In genomic region chr2:167942926-167943633, GRCm38 (mm10) we compare ENCODE assay signal across 8 mouse cellular contexts. TPM values are rescaled to one million over a fixed set of nuclear protein-coding genes. Genes with fewer than 3 reads are reported as not detected.
DNase-seq lines count a peak whose midpoint lies in the region; ATAC-seq lines count a peak whose summit lies in the region.

No protein-coding gene starts in this region.

- H3K9ac ChIP-seq in kidney, embryonic 16.5 days (replicated peaks; ENCODE audit: low read length): peak overlapping the region; percentile 2; the same call in 1 of the 2 replicates
- peak overlapping the region; percentile 41 for H3K9ac ChIP-seq in heart, embryonic 13.5 days
- H3K9ac ChIP-seq in midbrain, embryonic 16.5 days (ENCODE audit: low read depth, low read length): 0 out of 2 replicates have a peak overlapping the region, but pooled peaks have one; percentile 28

- H3K4me1 ChIP-seq in kidney, embryonic 16.5 days (ENCODE audit: insufficient read depth, low read length): peaks cover 50% of the 10 kb centered on the region
- H3K4me1 ChIP-seq in brown adipose tissue, adult 24 weeks (ENCODE audit: control insufficient read depth, insufficient read depth, insufficient read length, low read length): peaks cover 45% of the 10 kb centered on the region
- peaks cover 95% of the 10 kb centered on the region for H3K4me1 ChIP-seq in heart, embryonic 13.5 days
- peaks cover 73% of the 10 kb centered on the region for H3K4me1 ChIP-seq in limb, embryonic 10.5 days
- H3K4me1 ChIP-seq in midbrain, embryonic 16.5 days (ENCODE audit: control insufficient read depth, insufficient read depth, low read length): peaks cover 51% of the 10 kb centered on the region

- H3K27me3 ChIP-seq in kidney, embryonic 16.5 days (ENCODE audit: insufficient read depth, low read length): no peaks in the 10 kb centered on the region
- H3K27me3 ChIP-seq in heart, embryonic 13.5 days (replicated peaks): no peaks in the 10 kb centered on the region
- no peaks in the 10 kb centered on the region for H3K27me3 ChIP-seq in limb, embryonic 10.5 days (ENCODE audit: low read depth, poor library complexity, severe bottlenecking)
- no peaks in the 10 kb centered on the region for H3K27me3 ChIP-seq in midbrain, embryonic 16.5 days (ENCODE audit: control insufficient read depth, insufficient read depth, low read depth, low read length)

- DNase-seq in kidney, adult 8-10 months: no peak
- DNase-seq in limb, embryonic 10.5 days (ENCODE audit: low spot score): no peak
- peak; percentile 77 for DNase-seq in thymus, postnatal 25 days
- DNase-seq in retina, postnatal 1 day: no peak

- no peak for ATAC-seq in kidney, embryonic 16.5 days (ENCODE audit: low FRiP score, low TSS enrichment)
- no peak for ATAC-seq in heart, embryonic 13.5 days (ENCODE audit: extremely low read depth, insufficient number of reproducible peaks, low FRiP score, low TSS enrichment)
- ATAC-seq in midbrain, embryonic 16.5 days: no peak

- no peaks in the 10 kb centered on the region for H3K9me3 ChIP-seq in kidney, embryonic 16.5 days (ENCODE audit: low read length)
- H3K9me3 ChIP-seq in heart, embryonic 13.5 days: no peaks in the 10 kb centered on the region
- no peaks in the 10 kb centered on the region for H3K9me3 ChIP-seq in limb, embryonic 10.5 days (replicated peaks)
- H3K9me3 ChIP-seq in midbrain, embryonic 16.5 days (replicated peaks; ENCODE audit: control insufficient read depth, low read length, poor library complexity, severe bottlenecking): no peaks in the 10 kb centered on the region

- no peaks in the 10 kb centered on the region for H3K36me3 ChIP-seq in kidney, embryonic 16.5 days (ENCODE audit: insufficient read depth, low read length)
- H3K36me3 ChIP-seq in heart, embryonic 13.5 days: no peaks in the 10 kb centered on the region
- 0 out of 2 replicates have a peak, but pooled peaks cover 2% of the 10 kb centered on the region for H3K36me3 ChIP-seq in limb, embryonic 10.5 days
- H3K36me3 ChIP-seq in midbrain, embryonic 16.5 days (ENCODE audit: control insufficient read depth, insufficient read depth, low read length): no peaks in the 10 kb centered on the region

- H3K4me2 ChIP-seq in kidney, embryonic 16.5 days (replicated peaks; ENCODE audit: low read depth, low read length): peak overlapping the region; percentile 16; the same call in 1 of the 2 replicates
- H3K4me2 ChIP-seq in heart, embryonic 13.5 days: peak overlapping the region; percentile 50
- H3K4me2 ChIP-seq in midbrain, embryonic 16.5 days (ENCODE audit: low read length): no peak overlapping the region

- WGBS in kidney, embryonic 16.5 days: 42% methylated on average over 12 of the region's 12 CpGs
- 45% methylated on average over 12 of the region's 12 CpGs for WGBS in heart, embryonic 13.5 days
- WGBS in limb, embryonic 10.5 days: 79% methylated on average over 12 of the region's 12 CpGs
- 75% methylated on average over 12 of the region's 12 CpGs for WGBS in midbrain, embryonic 16.5 days

- peak overlapping the region; percentile 44 for H3K27ac ChIP-seq in kidney, embryonic 16.5 days (ENCODE audit: low read length)
- H3K27ac ChIP-seq in brown adipose tissue, adult 24 weeks (replicated peaks; ENCODE audit: low read depth, low read length): peak overlapping the region; percentile 59
- peak overlapping the region; percentile 86 for H3K27ac ChIP-seq in heart, embryonic 13.5 days (replicated peaks)
- 0 out of 2 replicates have a peak overlapping the region, but pooled peaks have one; percentile 23 for H3K27ac ChIP-seq in limb, embryonic 10.5 days
- H3K27ac ChIP-seq in midbrain, embryonic 16.5 days (ENCODE audit: low read length): peak overlapping the region; percentile 43; the same call in 1 of the 2 replicates

- no peak overlapping the region for H3K4me3 ChIP-seq in kidney, embryonic 16.5 days (ENCODE audit: low read length)
- peak overlapping the region; percentile 25; the same call in 1 of the 2 replicates for H3K4me3 ChIP-seq in brown adipose tissue, adult 24 weeks (ENCODE audit: insufficient read depth, low read depth, low read length)
- no peak overlapping the region for H3K4me3 ChIP-seq in heart, embryonic 13.5 days
- H3K4me3 ChIP-seq in limb, embryonic 10.5 days: no peak overlapping the region
- no peak overlapping the region for H3K4me3 ChIP-seq in midbrain, embryonic 16.5 days (ENCODE audit: low read depth, low read length)

RNA-seq across cellular contexts. Expression of gene Ptpn1, which starts 11.2 kb away (rescaled TPM):
- polyA plus RNA-seq in kidney, embryonic 16.5 days (2015; fragmentation: Nextera tagmentation; extraction: Ambion mirVana): 56.7 and 60.0 TPM in 2 replicates
- polyA plus RNA-seq in brown adipose tissue, adult 24 weeks (2012; ENCODE audit: insufficient read depth, insufficient read length, missing spikeins): 7.6 and 16.2 TPM in 2 replicates
- 42.1 and 47.2 TPM in 2 replicates for polyA plus RNA-seq in heart, embryonic 13.5 days (2015; fragmentation: Nextera tagmentation; extraction: Ambion mirVana)
- 56.4 and 62.2 TPM in 2 replicates for polyA plus RNA-seq in limb, embryonic 10.5 days (2016; fragmentation: Nextera tagmentation; extraction: Ambion mirVana)
- polyA plus RNA-seq in midbrain, embryonic 16.5 days (2015; fragmentation: Nextera tagmentation; extraction: Ambion mirVana): 79.8 and 86.0 TPM in 2 replicates

Comparison
In these comparisons a context has a peak if more than half of its experiments do, and no peak if none do; other contexts are left out.
1. H3K27ac ChIP-seq: peak in every context shown above with its lines; median percentile 86 in heart, embryonic 13.5 days; 59 in brown adipose tissue, adult 24 weeks; 44 in kidney, embryonic 16.5 days; 43 in midbrain, embryonic 16.5 days; 23 in limb, embryonic 10.5 days.